8 mouse cellular contexts compared by ENCODE assay signal in the genomic region with DNA sequence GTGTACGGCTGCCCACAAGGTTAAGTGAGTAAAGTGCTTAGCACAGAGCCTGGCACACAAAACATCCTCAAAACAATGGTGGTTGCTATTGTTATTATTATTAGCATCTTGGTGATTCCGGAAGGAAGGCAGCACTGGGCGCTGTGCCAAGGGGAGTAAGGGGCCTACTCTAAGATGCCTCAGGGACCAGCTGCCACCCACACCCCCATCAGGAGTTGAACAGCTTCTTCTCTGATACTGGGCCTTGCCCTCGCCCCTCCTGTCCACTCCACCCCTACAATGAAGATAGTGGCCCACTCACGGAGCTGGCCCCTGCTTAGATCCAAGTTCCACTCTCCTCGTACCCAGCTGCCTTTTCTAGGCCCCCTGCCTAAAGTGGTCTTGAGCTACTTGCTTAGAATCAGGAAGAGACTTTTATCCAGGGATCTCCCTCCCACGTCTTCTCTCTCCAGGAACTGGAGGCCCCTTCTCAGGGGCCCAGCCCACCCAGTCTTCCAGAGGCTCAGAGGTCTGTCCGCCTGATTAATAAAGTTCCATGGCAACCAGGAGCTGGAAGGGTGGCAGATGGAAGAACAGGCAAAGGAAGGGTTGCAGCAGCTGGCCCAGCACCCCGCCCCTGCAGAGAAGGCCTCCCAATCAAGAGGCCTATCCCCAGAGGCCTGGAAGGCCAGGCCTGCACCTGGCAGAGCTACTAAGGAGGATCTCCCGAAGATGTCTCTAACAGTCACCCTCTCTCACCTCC. TPM values are rescaled to one million over a fixed set of nuclear protein-coding genes. Genes with fewer than 3 reads are reported as not detected.
DNase-seq lines count a peak whose midpoint lies in the region; ATAC-seq and TF ChIP-seq lines count a peak whose summit lies in the region.

No protein-coding gene starts in this region.

- 13% methylated on average over 10 of the region's 10 CpGs for WGBS in kidney, embryonic 16.5 days
- WGBS in kidney, adult 2 months = 59% methylated on average over 10 of the region's 10 CpGs
- WGBS in forebrain, embryonic 10.5 days = 25% methylated on average over 10 of the region's 10 CpGs
- WGBS in limb, embryonic 10.5 days = 39% methylated on average over 10 of the region's 10 CpGs
- 10% methylated on average over 10 of the region's 10 CpGs for WGBS in midbrain, embryonic 15.5 days

- DNase-seq in kidney, adult 2 months = no peak
- DNase-seq in NIH3T3 (ENCODE audit: low read depth) = peak; percentile 60
- peak; percentile 51 for DNase-seq in forebrain, embryonic 10.5 days (ENCODE audit: extremely low spot score, low spot score)
- peak; percentile 42 for DNase-seq in limb, embryonic 10.5 days (ENCODE audit: low spot score)
- no peak for DNase-seq in urinary bladder, adult 18-20 months (ENCODE audit: low spot score in 2 of 2)
- no peak for DNase-seq in thymus, postnatal 36 days

- peaks cover 8% of the 10 kb centered on the region; the same call in 1 of the 2 replicates for H3K36me3 ChIP-seq in kidney, embryonic 16.5 days (ENCODE audit: insufficient read depth, low read length)
- H3K36me3 ChIP-seq in kidney, adult 2 months (ENCODE audit: control insufficient read depth, insufficient read depth, low read length) = no peaks in the 10 kb centered on the region
- H3K36me3 ChIP-seq in forebrain, embryonic 10.5 days (replicated peaks) = peaks cover 33% of the 10 kb centered on the region
- H3K36me3 ChIP-seq in limb, embryonic 10.5 days = peaks cover 23% of the 10 kb centered on the region
- H3K36me3 ChIP-seq in midbrain, embryonic 15.5 days (replicated peaks) = no peaks in the 10 kb centered on the region

- no peak for TF ChIP-seq POLR2A in kidney, adult 2 months (IDR thresholded peaks at IDR 0.05; ENCODE audit: low read depth, low read length)

- H3K27me3 ChIP-seq in kidney, embryonic 16.5 days (ENCODE audit: insufficient read depth, low read length) = no peaks in the 10 kb centered on the region
- no peaks in the 10 kb centered on the region for H3K27me3 ChIP-seq in kidney, adult 2 months (replicated peaks; ENCODE audit: control insufficient read depth, insufficient read depth, low read length)
- peaks cover 10% of the 10 kb centered on the region; the same call in 1 of the 2 replicates for H3K27me3 ChIP-seq in forebrain, embryonic 10.5 days (ENCODE audit: poor library complexity, severe bottlenecking)
- H3K27me3 ChIP-seq in limb, embryonic 10.5 days (ENCODE audit: low read depth, poor library complexity, severe bottlenecking) = no peaks in the 10 kb centered on the region
- H3K27me3 ChIP-seq in midbrain, embryonic 15.5 days (replicated peaks) = no peaks in the 10 kb centered on the region

- ATAC-seq in kidney, embryonic 16.5 days (ENCODE audit: low FRiP score, low TSS enrichment) = peak; percentile 7; the same call in 1 of the 2 replicates
- ATAC-seq in midbrain, embryonic 15.5 days (replicated peaks) = no peak

- no peak for TF ChIP-seq CTCF in kidney, adult 2 months (conservative IDR thresholded peaks at IDR 0.05; ENCODE audit: insufficient read depth, insufficient read length, low read depth, low read length)

- peak overlapping the region; percentile 69 for H3K4me2 ChIP-seq in kidney, embryonic 16.5 days (replicated peaks; ENCODE audit: low read depth, low read length)
- H3K4me2 ChIP-seq in midbrain, embryonic 15.5 days = peak overlapping the region; percentile 98

- peak overlapping the region; percentile 72 for H3K4me3 ChIP-seq in kidney, embryonic 16.5 days (ENCODE audit: low read length)
- H3K4me3 ChIP-seq in kidney, adult 2 months (ENCODE audit: insufficient read depth, low read depth, low read length) = no peak overlapping the region
- H3K4me3 ChIP-seq in forebrain, embryonic 10.5 days = peak overlapping the region; percentile 88
- H3K4me3 ChIP-seq in limb, embryonic 10.5 days = peak overlapping the region; percentile 93
- H3K4me3 ChIP-seq in midbrain, embryonic 15.5 days = peak overlapping the region; percentile 68

- H3K9me3 ChIP-seq in kidney, embryonic 16.5 days (ENCODE audit: low read length) = no peaks in the 10 kb centered on the region
- no peaks in the 10 kb centered on the region for H3K9me3 ChIP-seq in forebrain, embryonic 10.5 days
- H3K9me3 ChIP-seq in limb, embryonic 10.5 days (replicated peaks) = no peaks in the 10 kb centered on the region
- H3K9me3 ChIP-seq in midbrain, embryonic 15.5 days = no peaks in the 10 kb centered on the region

- peak overlapping the region; percentile 72 for H3K9ac ChIP-seq in kidney, embryonic 16.5 days (replicated peaks; ENCODE audit: low read length)
- H3K9ac ChIP-seq in midbrain, embryonic 15.5 days = no peak overlapping the region

- H3K27ac ChIP-seq in kidney, embryonic 16.5 days (ENCODE audit: low read length) = peak overlapping the region; percentile 81
- no peak overlapping the region for H3K27ac ChIP-seq in kidney, adult 2 months (ENCODE audit: insufficient read depth, low read depth, low read length)
- peak overlapping the region; percentile 98 for H3K27ac ChIP-seq in forebrain, embryonic 10.5 days
- peak overlapping the region; percentile 97 for H3K27ac ChIP-seq in limb, embryonic 10.5 days
- peak overlapping the region; percentile 37 for H3K27ac ChIP-seq in midbrain, embryonic 15.5 days

- H3K4me1 ChIP-seq in kidney, embryonic 16.5 days (ENCODE audit: insufficient read depth, low read length) = peaks cover 39% of the 10 kb centered on the region
- no peaks in the 10 kb centered on the region; the same call in 1 of the 2 replicates for H3K4me1 ChIP-seq in kidney, adult 2 months (ENCODE audit: control insufficient read depth, insufficient read depth, low read length)
- peaks cover 61% of the 10 kb centered on the region for H3K4me1 ChIP-seq in forebrain, embryonic 10.5 days
- peaks cover 50% of the 10 kb centered on the region for H3K4me1 ChIP-seq in limb, embryonic 10.5 days
- H3K4me1 ChIP-seq in midbrain, embryonic 15.5 days = peaks cover 18% of the 10 kb centered on the region

RNA-seq across cellular contexts. Expression of gene E2f1, which starts 1.2 kb away (rescaled TPM):
- 11.6 and 19.6 TPM in 2 replicates for polyA plus RNA-seq in kidney, embryonic 16.5 days (2015; fragmentation: Nextera tagmentation; extraction: Ambion mirVana)
- 3.6 and 4.1 TPM in 2 replicates for polyA plus RNA-seq in kidney, adult 2 months (2012; rRNA removed)
- polyA plus RNA-seq in forebrain, embryonic 10.5 days (2016; fragmentation: Nextera tagmentation; extraction: Ambion mirVana) = 27.8 and 28.6 TPM in 2 replicates
- polyA plus RNA-seq in limb, embryonic 10.5 days (2016; fragmentation: Nextera tagmentation; extraction: Ambion mirVana) = 25.4 and 27.3 TPM in 2 replicates
- polyA plus RNA-seq in midbrain, embryonic 15.5 days (2015; fragmentation: Nextera tagmentation; extraction: Ambion mirVana) = 5.4 and 7.1 TPM in 2 replicates

RNA-seq across cellular contexts. Expression of gene Necab3, which starts 9.8 kb away (rescaled TPM):
- 2.8 and 3.3 TPM in 2 replicates for polyA plus RNA-seq in kidney, embryonic 16.5 days (2015; fragmentation: Nextera tagmentation; extraction: Ambion mirVana)
- polyA plus RNA-seq in kidney, adult 2 months (2012; rRNA removed) = 1.5 and 1.8 TPM in 2 replicates
- polyA plus RNA-seq in forebrain, embryonic 10.5 days (2016; fragmentation: Nextera tagmentation; extraction: Ambion mirVana) = 3.6 and 3.9 TPM in 2 replicates
- 2.0 and 2.1 TPM in 2 replicates for polyA plus RNA-seq in limb, embryonic 10.5 days (2016; fragmentation: Nextera tagmentation; extraction: Ambion mirVana)
- 15.4 and 18.0 TPM in 2 replicates for polyA plus RNA-seq in midbrain, embryonic 15.5 days (2015; fragmentation: Nextera tagmentation; extraction: Ambion mirVana)

RNA-seq across cellular contexts. Expression of gene Actl10, which starts 16.9 kb away (rescaled TPM):
- polyA plus RNA-seq in kidney, embryonic 16.5 days (2015; fragmentation: Nextera tagmentation; extraction: Ambion mirVana) = 0.20 and 0.27 TPM in 2 replicates
- polyA plus RNA-seq in kidney, adult 2 months (2012; rRNA removed) = 0.05 TPM in 1 of 2 replicates, not detected in the other
- polyA plus RNA-seq in forebrain, embryonic 10.5 days (2016; fragmentation: Nextera tagmentation; extraction: Ambion mirVana) = 0.43 and 0.55 TPM in 2 replicates
- 0.16 and 0.28 TPM in 2 replicates for polyA plus RNA-seq in limb, embryonic 10.5 days (2016; fragmentation: Nextera tagmentation; extraction: Ambion mirVana)
- 0.36 and 0.60 TPM in 2 replicates for polyA plus RNA-seq in midbrain, embryonic 15.5 days (2015; fragmentation: Nextera tagmentation; extraction: Ambion mirVana)

RNA-seq across cellular contexts. Expression of gene 1700003F12Rik, which starts 21.6 kb away (rescaled TPM):
- 0.44 and 0.64 TPM in 2 replicates for polyA plus RNA-seq in kidney, embryonic 16.5 days (2015; fragmentation: Nextera tagmentation; extraction: Ambion mirVana)
- 0.29 and 0.52 TPM in 2 replicates for polyA plus RNA-seq in kidney, adult 2 months (2012; rRNA removed)
- 4.2 and 4.7 TPM in 2 replicates for polyA plus RNA-seq in forebrain, embryonic 10.5 days (2016; fragmentation: Nextera tagmentation; extraction: Ambion mirVana)
- polyA plus RNA-seq in limb, embryonic 10.5 days (2016; fragmentation: Nextera tagmentation; extraction: Ambion mirVana) = 1.1 and 1.6 TPM in 2 replicates
- 1.8 and 2.1 TPM in 2 replicates for polyA plus RNA-seq in midbrain, embryonic 15.5 days (2015; fragmentation: Nextera tagmentation; extraction: Ambion mirVana)

RNA-seq across cellular contexts. Expression of gene Pxmp4, which starts 35.0 kb away (rescaled TPM):
- 31.8 and 32.9 TPM in 2 replicates for polyA plus RNA-seq in kidney, embryonic 16.5 days (2015; fragmentation: Nextera tagmentation; extraction: Ambion mirVana)
- polyA plus RNA-seq in kidney, adult 2 months (2012; rRNA removed) = 118 and 138 TPM in 2 replicates
- 9.3 and 12.4 TPM in 2 replicates for polyA plus RNA-seq in forebrain, embryonic 10.5 days (2016; fragmentation: Nextera tagmentation; extraction: Ambion mirVana)
- polyA plus RNA-seq in limb, embryonic 10.5 days (2016; fragmentation: Nextera tagmentation; extraction: Ambion mirVana) = 11.4 and 14.5 TPM in 2 replicates
- 15.7 and 15.9 TPM in 2 replicates for polyA plus RNA-seq in midbrain, embryonic 15.5 days (2015; fragmentation: Nextera tagmentation; extraction: Ambion mirVana)

Comparison
In these comparisons a context has a peak if more than half of its experiments do, and no peak if none do; other contexts are left out.
1. DNase-seq: peak in NIH3T3 (single experiment), forebrain, embryonic 10.5 days (single experiment) and limb, embryonic 10.5 days (single experiment); none in kidney, adult 2 months (single experiment), urinary bladder, adult 18-20 months (0 of 2) and thymus, postnatal 36 days (0 of 2).